Mouse (Mus musculus) macrophage (primary cell): Measurements from ENCODE around the gene Plcb3. TPM values are rescaled to one million over a fixed set of nuclear protein-coding genes. Genes with fewer than 3 reads are reported as not detected.

Source experiments
- H3K27ac ChIP-seq: fragments of 350-480 bp; formaldehyde crosslinking; 2 replicates; pipeline ENCODE4 v1.9.0; 2021
- H3K36me3 ChIP-seq: fragments of 350-480 bp; formaldehyde crosslinking; 2 replicates; pipeline ENCODE4 v1.9.0; 2021; ENCODE audit errors: inconsistent target
- H3K4me3 ChIP-seq: fragments of 350-480 bp; formaldehyde crosslinking; 2 replicates; pipeline ENCODE4 v1.9.0; 2021; ENCODE audit errors: inconsistent target
- H3K79me2 ChIP-seq: fragments of 350-480 bp; formaldehyde crosslinking; 2 replicates; pipeline ENCODE4 v1.9.0; 2021; ENCODE audit errors: inconsistent target
- WGBS: methylation state at CpG from one replicate; pipeline ENCODE4 v1.1.7; 2026; ENCODE audit warnings: inconsistent platforms; ENCODE audit not compliant: missing documents; 5-methylcytosine and 5-hydroxymethylcytosine counted together
- polyA plus RNA-seq: library from polyadenylated mRNA; stranded (reverse); fragments of 250-400 nt; gene quantifications from 3 replicates; pipeline ENCODE4 v1.2.4, GENCODE M21; 2018; ENCODE audit warnings: inconsistent platforms

Plcb3 gene
- polyA plus RNA-seq, 1 experiment from 2014 or later: 24.8 TPM

- Histone ChIP-seq H3K36me3 (peaks cover 15% of the 10 kb centered on the region), H3K79me2 (peaks cover 32% of the 10 kb centered on the region), H3K4me3 (no peak overlapping the region), H3K27ac (no peak overlapping the region)
- 81% methylated on average over 3 of the region's 3 CpGs for WGBS
These were observed 70.1 kb downstream of the Plcb3 start for GRCm38 (mm10) chr19:6906199-6906598.

GRCm38 (mm10) chr19:6905498-6906159 is 70.6 kb downstream of the Plcb3 start:
- 90% methylated on average over 7 of the region's 11 CpGs for WGBS
- Histone ChIP-seq H3K36me3 (peaks cover 13% of the 10 kb centered on the region), H3K27ac (no peak overlapping the region)

GRCm38 (mm10) chr19:6904846-6905245 is 71.4 kb downstream of the Plcb3 start:
- H3K27ac ChIP-seq: no peak overlapping the region

More at GRCm38 (mm10) chr19:6905498-6906159, 70.6 kb downstream of the Plcb3 start:
- peaks cover 28% of the 10 kb centered on the region for H3K79me2 ChIP-seq
- no peak overlapping the region for H3K4me3 ChIP-seq

GRCm38 (mm10) chr19:6903031-6903430 is 73.2 kb downstream of the Plcb3 start:
- peaks cover 14% of the 10 kb centered on the region for H3K79me2 ChIP-seq
- no peak overlapping the region for H3K4me3 ChIP-seq
- H3K36me3 ChIP-seq: peaks cover 13% of the 10 kb centered on the region
- no peak overlapping the region for H3K27ac ChIP-seq
- WGBS: 81% methylated on average over 1 of the region's 1 CpGs

More at GRCm38 (mm10) chr19:6904846-6905245, 71.4 kb downstream of the Plcb3 start:
- WGBS: 69% methylated on average over 2 of the region's 2 CpGs
- Histone ChIP-seq H3K36me3 (peaks cover 13% of the 10 kb centered on the region), H3K4me3 (no peak overlapping the region), H3K79me2 (peaks cover 28% of the 10 kb centered on the region)

Other genes starting within 250 kb of the Plcb3 start
- 15.5 to 39.8 TPM (median 30.3 TPM) in 3 replicates for gene Rps6ka4, start 135.8 kb downstream of the Plcb3 start, polyA plus RNA-seq
- gene Ccdc88b, start 118.3 kb downstream of the Plcb3 start, polyA plus RNA-seq: 16.2 to 28.6 TPM (median 21.1 TPM) in 3 replicates
- 70.0 to 96.1 TPM (median 81.1 TPM) in 3 replicates for gene Trmt112, start 66.8 kb downstream of the Plcb3 start, polyA plus RNA-seq
- 147 to 393 TPM (median 352 TPM) in 3 replicates for gene Prdx5, start 66.4 kb downstream of the Plcb3 start, polyA plus RNA-seq
- 11.0 to 32.7 TPM (median 31.3 TPM) in 3 replicates for gene Esrra, start 54.7 kb downstream of the Plcb3 start, polyA plus RNA-seq
- not detected in 3 replicates for gene Catsperz, start 51.1 kb downstream of the Plcb3 start, polyA plus RNA-seq
- not detected in 3 replicates for gene Kcnk4, start 42.0 kb downstream of the Plcb3 start, polyA plus RNA-seq
- gene Bad, start 34.6 kb downstream of the Plcb3 start, polyA plus RNA-seq: 40.5 to 63.3 TPM (median 50.1 TPM) in 3 replicates
- 15.6 to 35.9 TPM (median 30.6 TPM) in 3 replicates for gene Gpr137, start 34.0 kb downstream of the Plcb3 start, polyA plus RNA-seq
- gene Ppp1r14b, start 1.5 kb downstream of the Plcb3 start, polyA plus RNA-seq: 51.9 to 204 TPM (median 81.4 TPM) in 3 replicates
- 146 to 269 TPM (median 153 TPM) in 3 replicates for gene Fkbp2, start 4.0 kb upstream of the Plcb3 start, polyA plus RNA-seq
- gene Vegfb, start 11.2 kb upstream of the Plcb3 start, polyA plus RNA-seq: 34.5 to 91.1 TPM (median 72.1 TPM) in 3 replicates
- gene Dnajc4, start 16.1 kb upstream of the Plcb3 start, polyA plus RNA-seq: 18.1 to 21.0 TPM (median 19.3 TPM) in 3 replicates
- 4.5 to 6.6 TPM (median 5.3 TPM) in 3 replicates for gene Nudt22, start 19.6 kb upstream of the Plcb3 start, polyA plus RNA-seq
- gene Trpt1, start 19.7 kb upstream of the Plcb3 start, polyA plus RNA-seq: 0.55 to 0.80 TPM (median 0.66 TPM) in 3 replicates
- gene Fermt3, start 43.0 kb upstream of the Plcb3 start, polyA plus RNA-seq: 194 to 236 TPM (median 225 TPM) in 3 replicates
- gene Stip1, start 63.5 kb upstream of the Plcb3 start, polyA plus RNA-seq: 53.3 to 149 TPM (median 126 TPM) in 3 replicates
- 5.5 to 13.5 TPM (median 7.3 TPM) in 3 replicates for gene Macrod1, start 80.3 kb upstream of the Plcb3 start, polyA plus RNA-seq
- not detected in 3 replicates for gene Flrt1, start 129.3 kb upstream of the Plcb3 start, polyA plus RNA-seq
- gene Otub1, start 229.8 kb upstream of the Plcb3 start, polyA plus RNA-seq: 63.3 to 78.4 TPM (median 68.3 TPM) in 3 replicates
- gene Cox8a, start 241.1 kb upstream of the Plcb3 start, polyA plus RNA-seq: 220 to 440 TPM (median 391 TPM) in 3 replicates